Mouse (Mus musculus) monocyte, adult 5-6 weeks (primary cell): ENCODE measurements around the gene Ntm. TPM values are rescaled to one million over a fixed set of nuclear protein-coding genes. Genes with fewer than 3 reads are reported as not detected.

Experiments
- ATAC-seq: fragments of 153-309, 156-312 bp; replicated peaks from 2 replicates; pipeline ENCODE4 v1.8.0; 2017; ENCODE audit warnings: mild to moderate bottlenecking; ENCODE audit not compliant: low TSS enrichment, insufficient number of reproducible peaks, severe bottlenecking, poor library complexity, low FRiP score
- total RNA-seq: library from RNA; stranded (forward); fragments of 200-1000, 200-491, 200-594 nt; gene quantifications from 3 replicates; pipeline ENCODE4 v1.2.3, GENCODE M21; 2017

The Ntm gene
- not detected in 3 replicates for total RNA-seq

- ATAC-seq: no peak
These were observed at the start of gene Ntm for GRCm38 (mm10) chr9:29962978-29963377. Gene Ntm (minus strand): TSS chr9:29963141.

DNA sequence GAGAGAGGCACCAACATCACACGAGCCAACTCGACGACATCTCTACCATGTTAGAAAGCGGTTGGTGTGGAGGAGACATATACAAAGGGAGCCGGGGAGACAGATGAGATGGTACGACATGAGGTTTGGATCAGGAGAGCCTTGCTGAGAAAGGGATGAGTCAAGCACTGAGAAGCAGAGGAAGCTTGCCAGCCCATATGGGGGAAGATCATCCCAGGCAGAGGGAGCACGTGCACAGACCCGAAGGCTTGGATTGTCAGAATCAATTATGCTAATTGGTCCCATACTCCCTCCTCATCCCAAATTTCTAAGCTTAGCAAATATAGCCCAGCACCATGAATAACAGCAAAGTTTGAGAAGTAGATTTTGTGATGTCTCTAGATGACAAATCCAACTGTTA is 42.8 kb upstream of the Ntm start:
- ATAC-seq: no peak

GRCm38 (mm10) chr9:30003612-30004011 is 40.7 kb upstream of the Ntm start:
- ATAC-seq: no peak

DNA sequence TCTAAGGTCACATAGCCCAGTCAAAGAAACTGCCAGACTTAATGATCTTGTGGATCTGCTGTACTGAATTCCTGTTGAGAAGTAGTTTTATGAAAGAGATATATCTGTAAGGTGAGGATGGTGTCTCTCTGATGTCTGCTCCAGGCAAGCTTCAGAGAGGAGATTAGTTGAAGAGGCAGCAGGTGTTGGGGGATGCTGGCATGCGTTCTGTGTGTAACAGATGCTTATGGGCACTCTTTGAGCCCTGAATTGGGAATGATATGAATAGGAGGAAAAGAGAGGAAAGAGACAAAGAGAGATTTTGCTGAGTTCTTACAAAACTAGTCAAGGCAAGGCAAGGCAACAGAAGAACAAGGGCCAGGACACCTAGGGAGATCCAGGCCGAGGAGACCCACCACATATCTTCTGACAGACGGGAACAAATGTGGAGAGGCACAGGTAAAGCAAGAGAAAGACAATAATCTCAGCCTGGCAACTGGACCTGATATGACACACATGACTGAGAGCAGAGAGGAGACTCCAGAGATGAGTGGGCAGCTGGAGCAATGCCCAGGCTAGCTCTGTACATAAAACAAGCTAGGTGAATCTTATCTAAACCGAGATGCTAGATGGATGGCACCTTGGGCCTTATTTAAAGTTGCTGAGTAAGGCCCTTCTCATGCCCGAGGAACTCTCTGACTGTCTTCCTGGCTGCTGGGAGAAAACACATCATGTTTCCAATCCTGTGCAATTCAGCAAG is 18.4 kb upstream of the Ntm start:
- no peak for ATAC-seq

DNA sequence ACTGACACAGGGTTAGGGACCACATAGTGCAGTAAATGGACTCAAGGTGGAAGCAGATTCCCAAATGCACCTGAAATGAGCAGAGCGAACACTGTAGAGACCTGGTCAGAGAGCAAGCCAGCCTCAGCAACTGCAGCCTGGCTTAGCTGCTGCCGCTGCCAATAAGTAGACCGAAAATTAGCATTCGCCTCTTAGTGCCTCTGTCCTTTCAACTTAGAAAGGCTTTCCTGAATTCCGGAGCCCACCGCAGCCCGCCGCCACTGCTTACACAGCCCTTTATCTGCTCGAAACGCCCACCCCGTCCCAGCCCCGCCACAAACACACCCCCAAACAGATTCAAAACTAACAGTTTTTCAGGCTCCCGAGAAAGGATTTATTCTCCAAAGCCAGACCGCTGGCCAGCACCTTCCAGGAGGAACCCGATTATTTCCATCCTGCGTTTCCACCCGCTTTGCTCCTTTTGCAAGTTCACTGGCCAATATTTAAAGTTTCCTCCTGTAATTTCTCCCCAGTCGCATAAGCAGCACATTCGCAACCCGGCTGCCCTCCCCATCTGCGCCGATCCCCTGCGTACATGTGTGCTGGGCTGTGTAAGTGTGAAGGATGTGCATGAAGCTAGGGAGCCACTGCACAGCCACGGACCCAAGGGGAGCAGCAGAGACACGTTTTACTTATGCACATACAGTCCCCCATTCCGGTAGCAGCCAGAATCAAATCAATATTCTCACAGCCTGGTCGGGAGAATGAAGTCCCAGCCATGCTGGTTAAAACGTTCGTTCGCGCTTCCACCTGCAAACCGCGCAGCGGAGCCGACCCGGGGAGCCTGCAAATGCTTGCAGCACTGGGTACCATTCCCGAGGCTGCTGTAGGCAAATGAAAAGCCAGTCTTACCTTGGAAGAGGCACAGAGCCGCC is 730 bp downstream of the Ntm start:
- no peak for ATAC-seq

GRCm38 (mm10) chr9:29961512-29961911 is 1.4 kb downstream of the Ntm start:
- ATAC-seq: no peak

- no peak for ATAC-seq
These were observed 2.2 kb downstream of the Ntm start for GRCm38 (mm10) chr9:29960741-29961140.

DNA sequence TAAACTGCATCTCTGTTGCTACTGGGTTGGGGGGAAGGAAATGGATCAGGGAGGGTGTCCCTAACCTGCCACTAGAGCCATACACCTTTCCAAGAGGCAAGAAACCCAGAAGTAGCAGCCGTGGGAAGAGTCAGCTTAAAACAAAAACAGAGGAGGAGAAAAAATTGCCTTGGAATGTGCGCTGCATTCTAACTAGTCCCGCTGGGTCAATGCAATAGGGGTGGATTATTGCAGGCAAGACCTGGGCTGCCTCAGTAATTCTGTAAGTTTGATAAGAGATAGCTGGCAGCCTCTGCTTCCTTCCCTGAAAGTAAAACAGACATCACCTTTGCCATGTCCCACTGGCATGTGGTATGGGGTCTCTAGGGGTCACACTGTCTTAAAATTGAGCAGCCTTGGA is 2.7 kb downstream of the Ntm start:
- ATAC-seq: no peak

GRCm38 (mm10) chr9:29956936-29957335 is 6.0 kb downstream of the Ntm start:
- no peak for ATAC-seq

- ATAC-seq: no peak
These were observed 8.9 kb downstream of the Ntm start for GRCm38 (mm10) chr9:29954031-29954430.

DNA sequence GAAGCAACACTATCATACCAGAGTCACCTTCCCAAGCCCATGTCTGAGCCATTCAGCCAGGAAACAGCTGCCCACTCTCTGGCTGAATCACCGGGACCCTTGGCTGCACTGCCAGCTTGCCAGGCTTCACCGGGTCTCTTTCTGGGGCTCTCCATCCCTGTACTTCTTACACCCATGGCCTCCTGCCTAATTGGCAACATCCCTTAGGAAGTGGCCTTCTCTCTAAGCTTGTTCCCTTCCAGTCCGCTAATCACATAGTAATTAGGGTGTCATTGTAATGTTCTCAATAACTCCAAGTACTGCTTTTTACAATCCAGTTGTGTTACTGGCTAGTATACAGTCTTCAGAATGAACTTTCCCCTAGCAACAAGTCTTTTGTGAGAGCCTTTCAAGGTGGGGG is 13.9 kb downstream of the Ntm start:
- no peak for ATAC-seq

GRCm38 (mm10) chr9:29943209-29944070 is 19.5 kb downstream of the Ntm start:
- no peak for ATAC-seq

GRCm38 (mm10) chr9:29942183-29942952 is 20.6 kb downstream of the Ntm start:
- ATAC-seq: no peak

DNA sequence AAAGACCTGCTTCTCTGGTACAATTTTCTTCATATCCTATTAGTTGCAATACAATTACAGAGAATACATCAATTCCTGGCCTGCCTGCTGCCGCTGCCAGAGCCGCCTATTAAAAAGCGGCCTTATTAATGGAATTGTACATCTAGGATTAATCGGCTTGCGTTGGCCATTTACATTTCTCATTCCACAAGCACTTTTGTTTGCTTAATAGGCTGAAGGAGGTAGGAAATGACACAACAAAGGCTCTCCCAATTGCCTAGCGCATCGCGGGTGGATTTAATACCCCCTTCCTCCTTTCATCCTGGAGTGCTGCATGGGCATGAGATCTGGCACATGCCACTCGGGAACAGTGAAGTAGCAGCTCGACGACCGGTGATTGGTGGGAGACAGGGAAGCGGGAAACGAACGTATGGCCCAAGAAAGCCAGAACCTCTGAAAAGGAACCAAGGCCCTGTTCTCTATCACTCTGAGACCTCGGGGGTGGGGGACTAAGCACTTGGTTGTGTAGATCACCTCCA is 23.4 kb downstream of the Ntm start:
- no peak for ATAC-seq

DNA sequence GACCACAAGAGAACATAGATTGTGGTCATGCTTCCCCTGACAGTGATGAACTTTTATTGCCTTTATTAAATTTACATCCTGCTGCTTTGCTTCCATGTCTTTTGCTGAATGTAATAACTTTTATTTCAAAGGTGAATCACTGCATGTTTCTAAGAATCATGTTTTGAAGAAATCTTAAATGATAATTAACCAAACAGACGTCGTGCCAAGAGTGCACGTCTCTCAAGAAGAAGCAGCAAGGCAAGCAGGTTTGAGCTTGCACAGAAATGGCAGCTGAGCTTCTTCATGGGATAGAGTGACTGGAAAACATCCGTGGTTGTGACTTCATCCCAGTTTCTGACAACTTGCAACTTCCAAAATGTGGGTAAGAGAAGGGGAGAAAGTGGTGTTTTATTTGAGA is 34.1 kb downstream of the Ntm start:
- ATAC-seq: no peak

GRCm38 (mm10) chr9:29925382-29925781 is 37.6 kb downstream of the Ntm start:
- ATAC-seq: no peak

- no peak for ATAC-seq
These were observed 64.4 kb downstream of the Ntm start for GRCm38 (mm10) chr9:29898406-29899054.

DNA sequence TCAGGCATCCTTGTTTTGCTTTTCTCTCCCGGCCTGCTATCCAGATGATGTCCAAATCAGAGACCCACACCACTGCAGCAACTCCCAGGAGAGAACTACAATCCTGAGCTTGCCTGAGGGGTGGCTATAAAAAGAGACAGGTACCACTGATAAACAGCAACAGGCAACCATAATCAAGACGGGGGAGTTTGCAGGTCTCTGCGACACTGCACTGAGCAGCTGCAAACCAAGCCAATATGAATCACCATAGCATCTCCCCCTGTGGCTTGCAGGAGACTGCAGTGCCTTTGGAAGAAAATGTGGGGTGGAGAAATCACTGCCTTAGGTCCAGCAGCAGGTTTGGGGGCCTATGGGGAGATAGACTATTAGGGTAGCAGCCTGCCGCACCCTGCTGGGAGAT is 65.5 kb downstream of the Ntm start:
- no peak for ATAC-seq
